Comparison of ENCODE assay signal across 12 mouse cellular contexts in the genomic region with DNA sequence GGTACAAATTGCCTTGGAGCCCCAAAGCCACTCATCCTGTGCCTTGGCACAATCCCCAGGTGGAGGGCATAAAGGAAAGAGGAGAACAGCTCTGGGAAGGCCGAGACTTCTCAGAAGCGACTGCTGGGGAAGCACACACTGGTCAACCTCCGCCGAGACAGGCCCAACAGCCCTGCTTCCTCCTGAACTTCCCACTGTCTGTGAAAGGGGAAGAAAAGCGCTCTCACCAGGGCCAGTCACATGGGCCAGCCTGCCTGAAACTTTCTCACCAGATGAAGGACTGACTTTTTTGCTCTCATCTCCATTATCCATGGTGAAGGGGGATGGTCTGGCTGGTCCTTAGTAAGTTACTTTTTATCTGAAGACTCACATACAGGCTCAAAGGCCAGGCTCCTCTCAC.
DNase-seq lines count a peak whose midpoint lies in the region; ATAC-seq and TF ChIP-seq lines count a peak whose summit lies in the region.
"Had no signal": no experiment of that assay in that cellular context is flagged by ENCODE, and none has a peak within 500 bp of the region (broad histone marks: within the 10 kb centered on the region; RNA-seq: fewer than 3 reads in every experiment).

No protein-coding gene starts in this region.

- H3K27ac ChIP-seq in left cerebral cortex, adult 2 months = peak overlapping the region; percentile 21
- peak overlapping the region; percentile 89 for H3K27ac ChIP-seq in intestine, embryonic 14.5 days (ENCODE audit: low read depth)
- H3K27ac ChIP-seq: kidney, postnatal 0 days had no signal

- 68% methylated on average over 5 of the region's 5 CpGs for WGBS in intestine, embryonic 14.5 days

- no peak overlapping the region for H3K4me2 ChIP-seq in intestine, embryonic 14.5 days (ENCODE audit: low read length)

- no peaks in the 10 kb centered on the region for H3K27me3 ChIP-seq in E14TG2a.4 (ENCODE audit: insufficient read depth, low read length)
- H3K27me3 ChIP-seq in intestine, embryonic 14.5 days (replicated peaks; ENCODE audit: control insufficient read depth, insufficient read depth, low read length) = no peaks in the 10 kb centered on the region

- peaks cover 90% of the 10 kb centered on the region for H3K4me1 ChIP-seq in E14TG2a.4 (replicated peaks; ENCODE audit: low read depth, low read length)
- peaks cover 31% of the 10 kb centered on the region for H3K4me1 ChIP-seq in intestine, embryonic 14.5 days (replicated peaks; ENCODE audit: control insufficient read depth, insufficient read depth, low read length)

- intact Hi-C loops in left cerebral cortex, adult 2 months (cut with DNase I) = no loop called here

- no peak for DNase-seq in left cerebral cortex, adult 2 months (ENCODE audit: extremely low spot score in 1 of 2, low spot score in 2 of 2)
- DNase-seq in left cerebral cortex, adult 9 months (ENCODE audit: low spot score in 2 of 2) = no peak
- DNase-seq in intestine, embryonic 14.5 days (ENCODE audit: low spot score) = no peak
- no peak for DNase-seq in c-Kit-positive CD71-positive TER-119-positive erythroid progenitor cells, embryonic 14.5 days (ENCODE audit: low spot score)
- no peak for DNase-seq in ovary, postnatal 10 days (ENCODE audit: low spot score)
- DNase-seq in adrenal gland, adult (ENCODE audit: inconsistent age in 2 of 2, low spot score in 1 of 2) = no peak
- DNase-seq: heart, postnatal 4 days; retina, postnatal 1 day had no signal

- TF ChIP-seq CTCF in left cerebral cortex, adult 2 months (IDR thresholded peaks at IDR 0.05) = no peak
- TF ChIP-seq CTCF in E14TG2a.4 (conservative IDR thresholded peaks at IDR 0.05; ENCODE audit: low read length) = no peak

- H3K4me3 ChIP-seq in left cerebral cortex, adult 2 months = no peak overlapping the region
- H3K4me3 ChIP-seq in E14TG2a.4 (replicated peaks; ENCODE audit: low read length) = peak overlapping the region; percentile 27
- H3K4me3 ChIP-seq in intestine, embryonic 14.5 days (ENCODE audit: low read depth, low read length) = no peak overlapping the region
- H3K4me3 ChIP-seq: forebrain, embryonic 10.5 days had no signal

- peaks cover 11% of the 10 kb centered on the region; the same call in 1 of the 2 replicates for H3K9me3 ChIP-seq in E14TG2a.4 (ENCODE audit: low read length)
- H3K9me3 ChIP-seq in intestine, embryonic 14.5 days (ENCODE audit: control insufficient read depth, low read length) = no peaks in the 10 kb centered on the region
- H3K9me3 ChIP-seq: forebrain, embryonic 10.5 days had no signal

- no peak overlapping the region for H3K9ac ChIP-seq in intestine, embryonic 14.5 days (ENCODE audit: low read length)

- H3K36me3 ChIP-seq in E14TG2a.4 (ENCODE audit: insufficient read depth, low read length) = peaks cover 49% of the 10 kb centered on the region
- peaks cover 54% of the 10 kb centered on the region for H3K36me3 ChIP-seq in intestine, embryonic 14.5 days (ENCODE audit: control insufficient read depth, insufficient read depth, low read length)

- no peak for ATAC-seq in intestine, embryonic 14.5 days (replicated peaks; ENCODE audit: low FRiP score, low TSS enrichment, low read depth)
- peak; percentile 49 for ATAC-seq in megakaryocyte progenitor cell, adult 5-6 weeks (replicated peaks; ENCODE audit: poor library complexity)
